Mouse (Mus musculus): ENCODE data around the gene Zfp746. TPM values are rescaled to one million over a fixed set of nuclear protein-coding genes. Genes with fewer than 3 reads are reported as not detected.
A peak's percentile ranks its signal among the peaks of the same experiment; 100 is the strongest.

The Zfp746 gene
- polyA plus RNA-seq, 1 experiment from 2014 or later: 27.7 TPM

DNA sequence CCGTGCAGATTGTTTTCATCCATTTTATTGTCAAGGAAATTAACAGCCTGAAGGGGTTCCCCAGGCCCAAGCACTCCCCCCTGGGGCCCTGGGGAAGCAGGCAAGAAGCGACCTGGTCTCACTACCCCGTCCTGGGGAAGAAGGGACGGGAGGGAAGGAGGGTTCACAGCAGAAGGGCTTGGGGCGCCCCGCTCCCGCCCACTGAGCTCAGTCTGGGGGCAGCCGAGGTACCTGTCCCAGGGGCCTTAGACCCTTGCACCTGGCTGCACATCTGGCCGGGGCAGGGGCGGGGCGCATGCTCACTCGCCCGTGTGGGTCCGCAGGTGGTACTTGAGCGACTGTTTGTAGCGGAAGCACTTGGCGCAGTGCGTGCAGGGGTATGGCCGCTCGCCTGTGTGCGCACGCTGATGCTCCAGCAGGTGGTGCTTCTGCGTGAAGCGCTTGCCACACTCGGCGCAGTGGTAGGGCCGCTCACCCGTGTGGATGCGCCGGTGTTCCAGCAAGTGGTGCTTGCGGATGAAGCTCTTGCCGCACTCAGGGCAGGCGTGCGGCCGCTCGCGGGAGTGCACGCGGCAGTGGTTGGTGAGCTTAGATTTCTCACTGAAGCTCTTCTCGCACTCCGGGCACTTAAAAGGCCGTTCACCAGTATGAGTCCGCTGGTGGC is 61.9 kb downstream of the Zfp746 start:
- peak; percentile 57; the same call in 1 of the 2 replicates for ATAC-seq (ENCODE audit: low FRiP score, low TSS enrichment)
- H3K27me3 ChIP-seq (ENCODE audit: control insufficient read depth, insufficient read depth, low read length): no peaks in the 10 kb centered on the region
- H3K4me2 ChIP-seq (replicated peaks; ENCODE audit: low read depth, low read length): no peak overlapping the region
- peaks cover 64% of the 10 kb centered on the region for H3K36me3 ChIP-seq (ENCODE audit: control insufficient read depth, insufficient read depth, low read length)
- H3K4me1 ChIP-seq (ENCODE audit: control insufficient read depth, insufficient read depth, low read length): no peaks in the 10 kb centered on the region
- no peak overlapping the region for H3K9ac ChIP-seq (ENCODE audit: low read depth, low read length)
- no peak overlapping the region for H3K27ac ChIP-seq (ENCODE audit: low read depth, low read length)
- peaks cover 26% of the 10 kb centered on the region for H3K9me3 ChIP-seq (ENCODE audit: control insufficient read depth, low read length)
- no peak overlapping the region; the same call in 1 of the 2 replicates for H3K4me3 ChIP-seq (ENCODE audit: low read length)
- 75% methylated on average over 43 of the region's 43 CpGs for WGBS

DNA sequence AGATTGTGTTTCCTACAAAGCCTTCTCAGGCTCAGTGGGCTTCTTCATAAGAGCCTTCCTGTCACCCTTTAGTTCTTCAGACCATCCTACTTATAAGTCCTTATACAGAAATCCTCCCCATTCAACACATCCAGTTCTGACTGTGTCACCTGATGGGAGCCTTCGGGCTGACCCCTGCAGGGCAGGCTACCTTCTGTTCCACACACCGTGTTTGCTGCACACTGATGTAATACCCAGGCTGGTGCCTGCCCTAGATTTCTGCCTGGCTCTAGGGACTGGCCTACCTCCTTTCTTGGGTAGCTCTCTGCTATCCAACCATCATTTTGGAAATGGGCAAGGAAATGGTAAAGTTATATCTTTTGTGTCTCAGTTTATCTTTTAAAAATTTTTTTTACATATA is 63.7 kb downstream of the Zfp746 start:
- Histone ChIP-seq H3K27ac (ENCODE audit: low read depth, low read length) (no peak overlapping the region), H3K9ac (ENCODE audit: low read depth, low read length) (no peak overlapping the region), H3K4me3 (ENCODE audit: low read length) (no peak overlapping the region), H3K4me2 (replicated peaks; ENCODE audit: low read depth, low read length) (no peak overlapping the region), H3K9me3 (ENCODE audit: control insufficient read depth, low read length) (peaks cover 26% of the 10 kb centered on the region), H3K36me3 (ENCODE audit: control insufficient read depth, insufficient read depth, low read length) (peaks cover 52% of the 10 kb centered on the region), H3K27me3 (ENCODE audit: control insufficient read depth, insufficient read depth, low read length) (no peaks in the 10 kb centered on the region), H3K4me1 (ENCODE audit: control insufficient read depth, insufficient read depth, low read length) (no peaks in the 10 kb centered on the region)
- 93% methylated on average over 2 of the region's 2 CpGs for WGBS
- ATAC-seq (ENCODE audit: low FRiP score, low TSS enrichment): no peak

DNA sequence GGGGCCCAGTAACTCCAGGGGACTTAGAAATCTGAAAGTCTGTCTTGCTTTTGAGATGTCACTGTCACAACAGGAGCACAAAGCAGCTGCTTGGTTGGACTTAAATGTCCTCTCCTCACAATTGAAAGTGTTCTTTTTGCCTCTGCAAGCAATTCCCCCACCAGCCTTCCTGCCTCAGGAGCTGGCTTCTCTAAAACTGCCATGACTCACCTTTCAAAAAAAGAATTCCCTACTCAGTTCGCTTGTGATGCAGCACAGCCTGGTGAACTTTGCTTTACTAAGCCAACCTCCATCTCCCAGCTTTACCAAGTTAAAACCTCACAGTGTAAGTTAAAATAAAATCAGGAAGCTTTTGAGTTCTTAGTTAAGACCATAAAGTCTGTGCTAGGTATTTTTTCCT is 64.7 kb downstream of the Zfp746 start:
- no peak overlapping the region for H3K9ac ChIP-seq (ENCODE audit: low read depth, low read length)
- no peak for ATAC-seq (ENCODE audit: low FRiP score, low TSS enrichment)
- 81% methylated on average over 1 of the region's 1 CpGs for WGBS
- peaks cover 42% of the 10 kb centered on the region for H3K36me3 ChIP-seq (ENCODE audit: control insufficient read depth, insufficient read depth, low read length)
- no peak overlapping the region for H3K4me2 ChIP-seq (replicated peaks; ENCODE audit: low read depth, low read length)
- no peak overlapping the region for H3K4me3 ChIP-seq (ENCODE audit: low read length)
- no peak overlapping the region for H3K27ac ChIP-seq (ENCODE audit: low read depth, low read length)
- peaks cover 26% of the 10 kb centered on the region for H3K9me3 ChIP-seq (ENCODE audit: control insufficient read depth, low read length)
- no peaks in the 10 kb centered on the region for H3K4me1 ChIP-seq (ENCODE audit: control insufficient read depth, insufficient read depth, low read length)
- H3K27me3 ChIP-seq (ENCODE audit: control insufficient read depth, insufficient read depth, low read length): no peaks in the 10 kb centered on the region

DNA sequence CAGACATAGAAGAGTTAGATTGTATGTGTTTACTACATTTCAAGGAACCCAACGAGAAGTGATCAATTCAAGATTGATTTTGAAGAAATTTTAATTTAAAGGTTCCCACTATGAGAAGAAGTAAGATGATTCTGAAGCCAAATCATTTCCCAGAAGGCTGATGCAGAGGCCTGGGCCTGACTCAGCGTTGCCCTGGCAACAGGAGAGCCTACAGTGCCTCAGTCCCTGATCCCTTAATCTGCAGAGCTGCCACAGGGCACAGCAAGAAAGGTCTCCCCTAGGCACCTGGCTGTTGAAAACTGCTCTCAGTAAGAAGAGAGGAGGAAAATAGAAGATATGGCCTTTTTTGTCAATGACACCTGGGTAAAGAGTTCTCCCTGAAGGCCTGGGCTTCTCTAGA is 66.4 kb downstream of the Zfp746 start:
- Histone ChIP-seq H3K36me3 (ENCODE audit: control insufficient read depth, insufficient read depth, low read length) (peaks cover 26% of the 10 kb centered on the region), H3K4me2 (replicated peaks; ENCODE audit: low read depth, low read length) (no peak overlapping the region), H3K4me1 (ENCODE audit: control insufficient read depth, insufficient read depth, low read length) (0 out of 2 replicates have a peak, but pooled peaks cover 5% of the 10 kb centered on the region), H3K4me3 (ENCODE audit: low read length) (no peak overlapping the region), H3K9ac (ENCODE audit: low read depth, low read length) (no peak overlapping the region), H3K27ac (ENCODE audit: low read depth, low read length) (no peak overlapping the region), H3K27me3 (ENCODE audit: control insufficient read depth, insufficient read depth, low read length) (no peaks in the 10 kb centered on the region), H3K9me3 (ENCODE audit: control insufficient read depth, low read length) (peaks cover 11% of the 10 kb centered on the region)
- WGBS: 75% methylated on average over 2 of the region's 2 CpGs
- no peak for ATAC-seq (ENCODE audit: low FRiP score, low TSS enrichment)

DNA sequence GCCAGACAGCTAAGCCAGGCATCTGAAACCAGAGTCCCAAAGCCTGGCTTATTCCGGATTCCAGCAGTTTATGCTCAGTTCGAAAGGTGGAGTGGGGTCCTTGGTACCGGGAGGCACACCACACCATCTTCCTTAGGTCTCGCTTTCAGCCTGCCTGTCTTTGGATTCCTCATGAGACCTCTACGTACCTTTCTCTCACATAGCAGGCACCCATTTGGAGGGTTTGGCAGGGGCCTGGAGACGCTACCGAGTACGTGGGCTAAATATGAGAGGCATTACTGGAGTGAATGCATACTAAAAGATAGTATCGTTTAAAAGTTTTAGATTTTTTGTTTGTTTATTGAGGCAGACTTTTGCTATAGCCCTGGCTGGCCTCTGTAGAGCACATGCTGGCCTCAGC is 69.6 kb downstream of the Zfp746 start:
- no peak for ATAC-seq (ENCODE audit: low FRiP score, low TSS enrichment)
- Histone ChIP-seq H3K36me3 (ENCODE audit: control insufficient read depth, insufficient read depth, low read length) (peaks cover 8% of the 10 kb centered on the region; the same call in 1 of the 2 replicates), H3K4me1 (ENCODE audit: control insufficient read depth, insufficient read depth, low read length) (0 out of 2 replicates have a peak, but pooled peaks cover 5% of the 10 kb centered on the region), H3K27me3 (ENCODE audit: control insufficient read depth, insufficient read depth, low read length) (no peaks in the 10 kb centered on the region), H3K4me3 (ENCODE audit: low read length) (no peak overlapping the region), H3K9ac (ENCODE audit: low read depth, low read length) (no peak overlapping the region; the same call in 1 of the 2 replicates), H3K9me3 (ENCODE audit: control insufficient read depth, low read length) (no peaks in the 10 kb centered on the region), H3K4me2 (replicated peaks; ENCODE audit: low read depth, low read length) (no peak overlapping the region), H3K27ac (ENCODE audit: low read depth, low read length) (no peak overlapping the region)
- WGBS: 95% methylated on average over 9 of the region's 9 CpGs

DNA sequence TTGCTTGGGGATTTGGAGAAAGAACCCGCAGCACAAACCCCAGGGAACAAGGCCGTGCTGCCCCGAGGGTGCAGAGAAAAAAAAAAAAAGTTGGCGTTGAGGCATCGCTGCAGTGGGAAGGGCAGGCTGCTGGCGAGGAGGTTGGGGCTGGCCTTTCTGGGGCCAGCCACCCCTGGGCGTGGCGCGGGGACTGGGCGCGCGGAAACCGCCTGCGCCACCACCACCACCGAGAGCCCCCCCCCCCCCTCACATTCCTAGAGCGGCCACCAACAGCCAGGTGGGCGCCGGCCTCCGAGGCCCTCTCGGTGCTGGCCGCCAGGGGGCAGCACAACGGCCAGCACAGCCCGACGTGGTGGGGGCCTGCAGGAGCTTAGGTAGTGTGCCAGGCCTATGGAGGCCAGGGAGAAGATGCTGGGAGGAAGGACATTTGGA is 70.3 kb downstream of the Zfp746 start:
- H3K36me3 ChIP-seq (ENCODE audit: control insufficient read depth, insufficient read depth, low read length): peaks cover 4% of the 10 kb centered on the region; the same call in 1 of the 2 replicates
- peak; percentile 97 for ATAC-seq (ENCODE audit: low FRiP score, low TSS enrichment)
- under 1% methylated on average over 23 of the region's 24 CpGs for WGBS
- peak overlapping the region; percentile 44 for H3K9ac ChIP-seq (ENCODE audit: low read depth, low read length)
- H3K4me3 ChIP-seq (ENCODE audit: low read length): peak overlapping the region; percentile 38
- no peaks in the 10 kb centered on the region for H3K9me3 ChIP-seq (ENCODE audit: control insufficient read depth, low read length)
- no peak overlapping the region; the same call in 1 of the 2 replicates for H3K27ac ChIP-seq (ENCODE audit: low read depth, low read length)
- H3K4me1 ChIP-seq (ENCODE audit: control insufficient read depth, insufficient read depth, low read length): 0 out of 2 replicates have a peak, but pooled peaks cover 5% of the 10 kb centered on the region
- H3K4me2 ChIP-seq (replicated peaks; ENCODE audit: low read depth, low read length): peak overlapping the region; percentile 53
- H3K27me3 ChIP-seq (ENCODE audit: control insufficient read depth, insufficient read depth, low read length): no peaks in the 10 kb centered on the region

Small RNA genes lying within 50 kb of the gene (microRNA-seq; reads per million reads assigned to microRNA genes)
- 0.63 reads per million for gene Gm24563

Other genes starting within 250 kb of the Zfp746 start
- 10.8 and 14.5 TPM in 2 replicates for gene Zfp282, start 209.4 kb downstream of the Zfp746 start, polyA plus RNA-seq (2014; fragmentation: Nextera tagmentation; extraction: Ambion mirVana)
- gene Zfp212, start 166.1 kb downstream of the Zfp746 start, polyA plus RNA-seq (2014; fragmentation: Nextera tagmentation; extraction: Ambion mirVana): 11.6 and 15.3 TPM in 2 replicates
- 6.6 and 8.2 TPM in 2 replicates for gene Zfp956, start 133.2 kb downstream of the Zfp746 start, polyA plus RNA-seq (2014; fragmentation: Nextera tagmentation; extraction: Ambion mirVana)
- gene Zfp777, start 37.7 kb downstream of the Zfp746 start, polyA plus RNA-seq (2014; fragmentation: Nextera tagmentation; extraction: Ambion mirVana): 11.2 and 11.9 TPM in 2 replicates